Comparison of ENCODE assay signal across 10 mouse cellular contexts in genomic region chr13:48131681-48132080, GRCm38 (mm10).
DNase-seq lines count a peak whose midpoint lies in the region; ATAC-seq and TF ChIP-seq lines count a peak whose summit lies in the region.
"Had no signal": no experiment of that assay in that cellular context is flagged by ENCODE, and none has a peak within 500 bp of the region (broad histone marks: within the 10 kb centered on the region; RNA-seq: fewer than 3 reads in every experiment).

No protein-coding gene starts in this region.

- 4% methylated on average over 5 of the region's 5 CpGs for WGBS in forebrain, embryonic 13.5 days
- WGBS in kidney, embryonic 15.5 days: 26% methylated on average over 5 of the region's 5 CpGs
- WGBS in neural tube, embryonic 12.5 days: 11% methylated on average over 5 of the region's 5 CpGs

- H3K4me2 ChIP-seq in forebrain, embryonic 13.5 days: peak overlapping the region; percentile 45; the same call in 1 of the 2 replicates
- no peak overlapping the region for H3K4me2 ChIP-seq in kidney, embryonic 15.5 days
- H3K4me2 ChIP-seq in neural tube, embryonic 12.5 days (replicated peaks): peak overlapping the region; percentile 12; the same call in 1 of the 2 replicates

- H3K27me3 ChIP-seq in forebrain, embryonic 13.5 days: no peaks in the 10 kb centered on the region
- no peaks in the 10 kb centered on the region for H3K27me3 ChIP-seq in kidney, embryonic 15.5 days
- no peaks in the 10 kb centered on the region for H3K27me3 ChIP-seq in neural tube, embryonic 12.5 days (replicated peaks)
- H3K27me3 ChIP-seq: stomach, embryonic 15.5 days had no signal

- no peak overlapping the region for H3K9ac ChIP-seq in forebrain, embryonic 13.5 days
- no peak overlapping the region for H3K9ac ChIP-seq in kidney, embryonic 15.5 days
- no peak overlapping the region for H3K9ac ChIP-seq in neural tube, embryonic 12.5 days
- H3K9ac ChIP-seq: stomach, embryonic 15.5 days had no signal

- 0 out of 2 replicates have a peak, but pooled peaks cover 5% of the 10 kb centered on the region for H3K9me3 ChIP-seq in forebrain, embryonic 13.5 days (replicated peaks)
- H3K9me3 ChIP-seq in kidney, embryonic 15.5 days (replicated peaks): no peaks in the 10 kb centered on the region
- H3K9me3 ChIP-seq in neural tube, embryonic 12.5 days: no peaks in the 10 kb centered on the region
- H3K9me3 ChIP-seq: stomach, embryonic 15.5 days had no signal

- no peak for DNase-seq in layer of hippocampus, adult 2 months (ENCODE audit: low spot score in 2 of 2)
- no peak for DNase-seq in layer of hippocampus, adult 8-10 months (ENCODE audit: low spot score in 2 of 2)
- DNase-seq in left cerebral cortex, postnatal 36 days (ENCODE audit: low spot score in 2 of 2): no peak
- no peak for DNase-seq in frontal cortex, postnatal 14 days (ENCODE audit: low spot score in 2 of 2)
- DNase-seq in cerebellum, postnatal 25 days: no peak
- DNase-seq: heart, adult 2 months had no signal

- intact Hi-C loops in left cerebral cortex, postnatal 36 days (cut with DNase I): loop anchor here (5.0 kb wide), 1 partner anchor 96 kb away; no protein-coding TSS in a partner anchor

- H3K4me1 ChIP-seq in forebrain, embryonic 13.5 days: peaks cover 50% of the 10 kb centered on the region
- peaks cover 30% of the 10 kb centered on the region for H3K4me1 ChIP-seq in kidney, embryonic 15.5 days
- peaks cover 33% of the 10 kb centered on the region for H3K4me1 ChIP-seq in neural tube, embryonic 12.5 days
- H3K4me1 ChIP-seq: stomach, embryonic 15.5 days had no signal

- ATAC-seq in forebrain, embryonic 13.5 days: peak; percentile 45
- ATAC-seq in kidney, embryonic 15.5 days (replicated peaks; ENCODE audit: low FRiP score): no peak
- 0 out of 2 replicates have a peak, but pooled peaks have one; percentile 29 for ATAC-seq in neural tube, embryonic 12.5 days (ENCODE audit: low FRiP score, low read depth)

- TF ChIP-seq CTCF in layer of hippocampus, adult 2 months (conservative IDR thresholded peaks at IDR 0.05): no peak

- no peaks in the 10 kb centered on the region for H3K36me3 ChIP-seq in forebrain, embryonic 13.5 days (ENCODE audit: poor library complexity, severe bottlenecking)
- H3K36me3 ChIP-seq in kidney, embryonic 15.5 days: no peaks in the 10 kb centered on the region
- no peaks in the 10 kb centered on the region for H3K36me3 ChIP-seq in neural tube, embryonic 12.5 days
- H3K36me3 ChIP-seq: stomach, embryonic 15.5 days had no signal

- H3K4me3 ChIP-seq in layer of hippocampus, adult 2 months: no peak overlapping the region
- H3K4me3 ChIP-seq in forebrain, embryonic 13.5 days: no peak overlapping the region
- no peak overlapping the region for H3K4me3 ChIP-seq in kidney, embryonic 15.5 days (replicated peaks)
- no peak overlapping the region for H3K4me3 ChIP-seq in neural tube, embryonic 12.5 days
- H3K4me3 ChIP-seq: heart, adult 2 months; stomach, embryonic 15.5 days had no signal

- peak overlapping the region; percentile 83 for H3K27ac ChIP-seq in layer of hippocampus, adult 2 months
- peak overlapping the region; percentile 85 for H3K27ac ChIP-seq in forebrain, embryonic 13.5 days
- H3K27ac ChIP-seq in kidney, embryonic 15.5 days: peak overlapping the region; percentile 84
- peak overlapping the region; percentile 33; the same call in 1 of the 2 replicates for H3K27ac ChIP-seq in neural tube, embryonic 12.5 days
- H3K27ac ChIP-seq: heart, adult 2 months; stomach, embryonic 15.5 days had no signal

Comparison
In these comparisons a context has a peak if more than half of its experiments do, and no peak if none do; other contexts are left out.
1. H3K27ac ChIP-seq: peak in every context shown above with its lines; median percentile 85 in forebrain, embryonic 13.5 days; 84 in kidney, embryonic 15.5 days; 83 in layer of hippocampus, adult 2 months; 33 in neural tube, embryonic 12.5 days.